Mouse (Mus musculus) forebrain, embryonic 12.5 days (tissue): Measurements from ENCODE around the gene Man2b2. TPM values are rescaled to one million over a fixed set of nuclear protein-coding genes. Genes with fewer than 3 reads are reported as not detected.
A peak's percentile ranks its signal among the peaks of the same experiment; 100 is the strongest.

Experiments
- ATAC-seq: fragments of 200-750 bp; cut with Nextera tagmentation; 2 replicates; pipeline ENCODE4 v1.8.0; 2017; ENCODE audit warnings: moderate TSS enrichment; ENCODE audit not compliant: low FRiP score
- H3K27ac ChIP-seq: fragments of 300-500 bp; sonication (generic); 2 replicates; pipeline ENCODE4 v1.5.1; 2016; ENCODE audit warnings: mild to moderate bottlenecking
- H3K27me3 ChIP-seq: fragments of 300-500 bp; sonication (generic); 2 replicates; pipeline ENCODE4 v1.6.1; 2016; ENCODE audit warnings: mild to moderate bottlenecking
- H3K36me3 ChIP-seq: fragments of 300-500 bp; sonication (generic); replicated peaks from 2 replicates; pipeline ENCODE4 v1.6.1; 2016; ENCODE audit warnings: mild to moderate bottlenecking
- H3K4me1 ChIP-seq: fragments of 300-500 bp; sonication (generic); 2 replicates; pipeline ENCODE4 v1.6.1; 2016
- H3K4me2 ChIP-seq: fragments of 300-500 bp; sonication (generic); 2 replicates; pipeline ENCODE4 v1.6.1; 2016; ENCODE audit warnings: mild to moderate bottlenecking, moderate library complexity
- H3K4me3 ChIP-seq: fragments of 300-500 bp; sonication (generic); replicated peaks from 2 replicates; pipeline ENCODE4 v1.5.1; 2016; ENCODE audit warnings: mild to moderate bottlenecking
- H3K9ac ChIP-seq: fragments of 300-500 bp; sonication (generic); 2 replicates; pipeline ENCODE4 v1.6.1; 2016; ENCODE audit warnings: mild to moderate bottlenecking
- H3K9me3 ChIP-seq: fragments of 300-500 bp; sonication (generic); 2 replicates; pipeline ENCODE4 v1.6.1; 2016
- WGBS: fragments of 180-500 bp; shearing (Covaris S2); methylation state at CpG from one replicate; pipeline ENCODE4 v1.1.7; 2016; 5-methylcytosine and 5-hydroxymethylcytosine counted together
- polyA plus RNA-seq: library from polyadenylated mRNA; unstranded; fragments of >200 nt; fragmentation: Nextera tagmentation; extraction: Ambion mirVana; gene quantifications from 2 replicates; pipeline ENCODE4 v1.2.1, GENCODE M21; 2016

The Man2b2 gene
- polyA plus RNA-seq, 1 experiment from 2014 or later: 9.5 TPM

DNA sequence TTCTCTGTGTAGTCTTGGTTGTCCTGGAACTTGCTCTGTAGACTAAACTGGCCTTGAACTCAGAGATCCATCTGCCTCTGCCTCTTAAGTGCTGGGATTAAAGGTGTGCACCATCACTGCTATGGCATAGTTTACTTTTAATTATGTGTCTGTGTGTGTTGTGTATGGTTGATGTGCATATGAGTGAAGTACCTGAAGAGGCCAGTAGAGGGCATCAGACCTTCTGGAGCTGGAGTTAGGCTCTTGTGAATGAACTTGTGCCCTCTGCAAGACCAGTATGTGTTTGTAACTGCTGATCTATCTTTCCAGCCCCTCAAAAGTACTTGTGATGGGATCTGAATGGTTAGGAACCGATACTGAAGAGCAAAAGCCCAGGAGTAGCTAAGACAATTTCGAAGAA lies 30.6 kb upstream of the Man2b2 start:
- Histone ChIP-seq H3K4me3 (no peak overlapping the region), H3K27me3 (peaks cover 35% of the 10 kb centered on the region), H3K4me2 (no peak overlapping the region), H3K4me1 (no peaks in the 10 kb centered on the region), H3K9ac (no peak overlapping the region), H3K9me3 (peaks cover 3% of the 10 kb centered on the region; the same call in 1 of the 2 replicates), H3K36me3 (no peaks in the 10 kb centered on the region), H3K27ac (no peak overlapping the region)
- 92% methylated on average over 2 of the region's 2 CpGs for WGBS
- ATAC-seq: no peak

DNA sequence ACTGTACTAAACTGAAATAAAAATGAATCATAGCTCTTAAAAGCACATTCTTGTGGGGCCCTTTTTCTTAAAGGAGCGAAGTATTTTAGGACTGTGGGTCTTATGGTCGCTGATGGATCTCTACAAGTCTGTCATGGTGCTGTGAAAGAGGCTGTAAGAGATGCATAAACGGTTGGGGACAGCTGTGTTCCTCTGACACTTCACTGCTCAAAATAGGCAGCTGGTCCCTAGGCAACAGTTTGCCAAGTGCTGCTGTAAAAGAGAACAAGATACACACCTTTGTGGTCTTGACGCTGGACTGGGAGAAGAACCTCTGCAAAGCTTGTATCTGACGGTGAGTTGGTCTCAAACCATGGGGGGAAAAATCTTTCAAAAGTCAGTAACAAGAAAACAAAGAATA lies 27.1 kb upstream of the Man2b2 start:
- no peaks in the 10 kb centered on the region for H3K36me3 ChIP-seq
- no peaks in the 10 kb centered on the region for H3K4me1 ChIP-seq
- H3K9me3 ChIP-seq: peaks cover 3% of the 10 kb centered on the region; the same call in 1 of the 2 replicates
- 77% methylated on average over 5 of the region's 5 CpGs for WGBS
- peaks cover 11% of the 10 kb centered on the region; the same call in 1 of the 2 replicates for H3K27me3 ChIP-seq
- no peak overlapping the region for H3K4me2 ChIP-seq
- no peak overlapping the region for H3K4me3 ChIP-seq
- no peak for ATAC-seq
- no peak overlapping the region for H3K27ac ChIP-seq
- H3K9ac ChIP-seq: no peak overlapping the region

DNA sequence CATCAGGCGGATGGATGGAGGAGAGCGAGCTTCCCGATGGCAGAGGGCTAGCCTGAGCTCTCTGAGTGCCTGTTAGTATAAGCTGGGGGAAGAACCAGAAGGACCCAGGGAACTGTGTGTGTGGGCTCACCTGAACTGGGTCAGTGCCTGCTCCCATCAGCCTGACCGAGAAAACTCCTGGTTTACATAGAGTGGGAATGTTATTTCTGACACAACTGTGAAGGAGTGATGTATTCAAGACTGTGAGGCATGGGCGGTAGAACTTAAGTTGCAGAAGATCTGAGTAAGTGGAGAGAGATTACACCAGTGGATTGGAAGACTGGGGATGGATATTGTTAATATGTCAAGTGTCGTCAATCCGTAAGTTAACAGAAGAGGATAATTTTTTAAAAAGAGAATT lies 26.1 kb upstream of the Man2b2 start:
- Histone ChIP-seq H3K9me3 (peaks cover 3% of the 10 kb centered on the region; the same call in 1 of the 2 replicates), H3K4me3 (no peak overlapping the region), H3K27ac (no peak overlapping the region), H3K9ac (no peak overlapping the region), H3K36me3 (no peaks in the 10 kb centered on the region), H3K27me3 (0 out of 2 replicates have a peak, but pooled peaks cover 3% of the 10 kb centered on the region), H3K4me2 (no peak overlapping the region), H3K4me1 (no peaks in the 10 kb centered on the region)
- ATAC-seq: no peak
- WGBS: 89% methylated on average over 7 of the region's 7 CpGs

DNA sequence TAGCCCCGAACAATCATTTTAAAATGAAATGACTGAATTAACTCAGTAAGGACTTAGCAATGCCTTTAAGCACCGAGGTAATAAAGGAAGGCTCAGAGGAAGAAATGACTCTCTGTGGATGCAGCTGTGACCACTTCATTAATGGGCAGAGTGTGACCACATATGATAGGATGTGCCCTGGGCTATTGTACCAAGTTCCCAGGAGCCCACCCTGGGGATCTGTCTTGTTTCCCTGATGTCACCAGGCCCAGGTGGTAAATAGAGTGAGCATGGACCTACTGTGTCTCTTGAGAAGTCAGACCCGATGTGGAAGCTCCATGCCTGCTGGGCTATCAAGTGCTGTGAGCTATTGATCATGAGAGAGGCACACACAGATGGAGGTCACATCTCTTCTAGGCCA lies 24.7 kb upstream of the Man2b2 start:
- Histone ChIP-seq H3K36me3 (no peaks in the 10 kb centered on the region), H3K4me2 (no peak overlapping the region), H3K27ac (no peak overlapping the region), H3K4me3 (no peak overlapping the region), H3K9me3 (no peaks in the 10 kb centered on the region), H3K27me3 (peaks cover 3% of the 10 kb centered on the region; the same call in 1 of the 2 replicates), H3K4me1 (no peaks in the 10 kb centered on the region), H3K9ac (no peak overlapping the region)
- 84% methylated on average over 3 of the region's 3 CpGs for WGBS
- no peak for ATAC-seq

DNA sequence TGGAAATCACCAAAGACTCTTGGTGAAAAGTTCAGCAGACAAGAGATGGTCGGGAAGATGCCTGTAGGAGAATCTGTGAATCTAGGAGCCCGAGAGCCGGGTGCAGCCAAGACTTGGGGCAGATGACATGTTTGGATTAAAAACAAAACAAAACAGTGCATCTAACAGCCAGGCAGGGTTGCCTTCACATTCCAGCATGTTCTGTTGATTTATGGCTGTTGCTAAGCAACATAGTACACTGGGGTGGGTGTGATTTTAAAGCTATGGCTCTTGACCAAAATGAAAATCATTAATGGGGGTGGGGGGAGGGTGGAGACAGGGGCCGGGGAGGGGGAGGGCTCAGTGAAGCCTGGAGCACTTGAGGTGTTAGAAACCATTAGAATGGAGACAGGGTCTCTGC lies 21.1 kb upstream of the Man2b2 start:
- 64% methylated on average over 4 of the region's 4 CpGs for WGBS
- no peak overlapping the region for H3K4me2 ChIP-seq
- H3K9ac ChIP-seq: no peak overlapping the region
- no peak for ATAC-seq
- H3K27me3 ChIP-seq: peaks cover 5% of the 10 kb centered on the region; the same call in 1 of the 2 replicates
- no peaks in the 10 kb centered on the region for H3K4me1 ChIP-seq
- no peaks in the 10 kb centered on the region for H3K9me3 ChIP-seq
- H3K27ac ChIP-seq: no peak overlapping the region
- H3K36me3 ChIP-seq: no peaks in the 10 kb centered on the region
- no peak overlapping the region for H3K4me3 ChIP-seq

DNA sequence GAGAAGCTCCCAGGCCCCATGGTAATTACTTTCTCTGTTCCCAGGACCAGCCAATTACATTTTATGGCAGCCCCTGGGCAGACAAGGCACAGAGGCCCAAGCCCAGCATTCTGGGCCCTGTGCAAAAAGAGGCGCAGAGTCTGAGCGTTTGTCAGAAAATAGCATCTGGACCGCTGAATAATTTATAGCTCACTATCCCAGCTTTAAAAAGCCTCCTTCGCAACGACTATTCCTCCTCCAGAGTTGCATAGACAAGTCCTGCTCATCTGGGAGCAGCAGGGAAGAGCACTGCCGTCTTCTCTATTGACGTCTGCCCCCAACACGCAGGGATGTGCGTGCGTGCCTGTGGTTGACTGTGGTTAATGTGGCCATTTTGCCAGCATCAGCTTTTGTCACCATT lies 14.0 kb upstream of the Man2b2 start:
- ATAC-seq: no peak
- WGBS: 88% methylated on average over 10 of the region's 10 CpGs
- H3K4me2 ChIP-seq: no peak overlapping the region
- H3K4me1 ChIP-seq: no peaks in the 10 kb centered on the region
- no peaks in the 10 kb centered on the region for H3K36me3 ChIP-seq
- no peak overlapping the region for H3K27ac ChIP-seq
- no peaks in the 10 kb centered on the region for H3K9me3 ChIP-seq
- no peak overlapping the region for H3K9ac ChIP-seq
- no peak overlapping the region for H3K4me3 ChIP-seq
- 0 out of 2 replicates have a peak, but pooled peaks cover 5% of the 10 kb centered on the region for H3K27me3 ChIP-seq

DNA sequence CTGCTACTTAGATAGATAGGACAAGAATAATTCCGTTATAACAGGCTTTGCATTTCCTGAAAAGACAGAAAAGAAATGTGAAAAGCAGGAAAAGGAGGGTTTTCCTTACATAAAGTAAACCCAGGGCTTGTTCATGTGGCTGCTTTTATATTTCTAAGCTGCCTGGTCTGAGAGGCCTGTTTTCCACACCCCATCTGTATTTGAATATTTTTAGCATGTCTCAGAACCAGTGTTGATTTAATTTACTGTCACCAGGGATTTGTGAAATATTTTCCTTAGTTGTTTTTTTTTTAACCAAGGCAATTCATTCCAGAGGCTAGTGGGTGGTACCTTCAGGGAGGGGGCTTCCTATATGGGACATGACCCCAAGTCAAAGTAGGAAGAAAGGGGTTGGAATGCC lies 11.2 kb upstream of the Man2b2 start:
- ATAC-seq: no peak
- no peaks in the 10 kb centered on the region for H3K9me3 ChIP-seq
- no peak overlapping the region for H3K9ac ChIP-seq
- WGBS: 80% methylated on average over 1 of the region's 1 CpGs
- H3K4me2 ChIP-seq: no peak overlapping the region
- no peaks in the 10 kb centered on the region for H3K4me1 ChIP-seq
- H3K4me3 ChIP-seq: no peak overlapping the region
- no peaks in the 10 kb centered on the region for H3K27me3 ChIP-seq
- H3K27ac ChIP-seq: no peak overlapping the region
- H3K36me3 ChIP-seq: no peaks in the 10 kb centered on the region

DNA sequence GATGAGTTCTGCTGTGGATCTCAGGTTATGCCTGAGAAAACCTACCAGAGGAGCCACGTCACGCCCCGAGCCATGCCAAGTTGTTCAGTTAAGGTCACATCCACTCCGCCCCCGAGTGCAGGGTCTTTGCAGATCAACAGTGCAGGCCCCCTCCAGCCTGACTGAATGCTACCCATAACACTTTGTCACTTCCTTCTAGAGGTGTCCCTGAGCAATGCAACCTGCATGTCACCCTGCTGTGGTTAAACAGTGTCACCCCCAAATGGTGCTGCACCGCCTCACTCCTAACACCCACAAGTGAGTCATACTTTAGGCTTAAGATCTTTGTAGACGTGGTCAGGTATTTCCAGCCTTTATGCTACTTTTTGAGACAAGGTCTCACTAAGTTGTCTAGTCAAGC lies 9.6 kb upstream of the Man2b2 start:
- WGBS: 86% methylated on average over 7 of the region's 7 CpGs
- H3K9ac ChIP-seq: no peak overlapping the region

DNA sequence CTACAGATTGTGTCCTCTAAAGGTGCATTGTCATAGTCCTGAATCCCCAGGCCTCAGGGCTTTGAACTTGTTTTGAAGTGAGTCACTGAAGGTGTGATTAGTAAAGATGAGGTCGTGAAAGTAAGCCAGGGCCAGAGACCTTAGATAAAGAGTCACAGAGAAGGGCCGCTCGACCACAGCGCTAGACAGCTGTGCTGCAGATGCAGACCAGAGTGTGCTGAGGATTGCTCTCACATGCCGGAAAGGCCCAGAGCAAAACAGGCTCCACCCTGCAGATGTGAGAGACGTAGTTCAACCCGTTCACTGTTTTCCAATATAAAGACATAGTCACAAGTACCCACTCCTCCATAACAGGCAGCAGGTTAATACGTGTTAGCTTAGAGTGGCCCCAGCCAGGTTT lies 9.1 kb upstream of the Man2b2 start:
- H3K36me3 ChIP-seq: no peaks in the 10 kb centered on the region
- H3K4me1 ChIP-seq: no peaks in the 10 kb centered on the region
- WGBS: 76% methylated on average over 8 of the region's 8 CpGs
- H3K27ac ChIP-seq: no peak overlapping the region
- no peak for ATAC-seq
- no peak overlapping the region for H3K9ac ChIP-seq
- no peaks in the 10 kb centered on the region for H3K27me3 ChIP-seq
- no peak overlapping the region for H3K4me3 ChIP-seq
- H3K9me3 ChIP-seq: no peaks in the 10 kb centered on the region
- no peak overlapping the region for H3K4me2 ChIP-seq

More for the DNA sequence above, 9.6 kb upstream of the Man2b2 start:
- no peak for ATAC-seq
- Histone ChIP-seq H3K4me3 (no peak overlapping the region), H3K36me3 (no peaks in the 10 kb centered on the region), H3K4me1 (no peaks in the 10 kb centered on the region), H3K9me3 (no peaks in the 10 kb centered on the region), H3K27ac (no peak overlapping the region), H3K4me2 (no peak overlapping the region), H3K27me3 (no peaks in the 10 kb centered on the region)

DNA sequence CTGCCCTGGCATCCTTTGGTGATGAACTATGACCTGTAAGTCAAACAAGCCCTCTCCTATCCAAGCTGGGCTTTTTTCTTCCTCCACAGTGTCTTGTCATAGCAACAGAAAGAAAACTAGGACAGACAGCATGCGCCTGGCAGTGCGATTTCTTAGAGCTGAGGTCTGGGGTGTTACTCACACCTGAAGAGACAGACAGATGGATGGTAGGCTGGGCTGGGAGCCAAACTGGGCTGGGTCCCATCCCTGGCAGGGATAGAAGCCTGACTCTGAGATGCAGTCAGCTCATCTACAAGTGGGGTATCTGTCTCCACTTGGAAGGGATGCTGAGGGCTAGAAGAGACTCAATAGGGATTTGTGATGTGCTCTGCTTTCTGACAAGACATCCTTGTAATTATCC lies 8.6 kb upstream of the Man2b2 start:
- no peaks in the 10 kb centered on the region for H3K4me1 ChIP-seq
- no peak for ATAC-seq
- H3K9me3 ChIP-seq: no peaks in the 10 kb centered on the region
- WGBS: 90% methylated on average over 2 of the region's 2 CpGs
- H3K27ac ChIP-seq: no peak overlapping the region
- no peak overlapping the region for H3K4me3 ChIP-seq
- no peak overlapping the region for H3K4me2 ChIP-seq
- H3K27me3 ChIP-seq: no peaks in the 10 kb centered on the region
- H3K9ac ChIP-seq: no peak overlapping the region
- no peaks in the 10 kb centered on the region for H3K36me3 ChIP-seq

DNA sequence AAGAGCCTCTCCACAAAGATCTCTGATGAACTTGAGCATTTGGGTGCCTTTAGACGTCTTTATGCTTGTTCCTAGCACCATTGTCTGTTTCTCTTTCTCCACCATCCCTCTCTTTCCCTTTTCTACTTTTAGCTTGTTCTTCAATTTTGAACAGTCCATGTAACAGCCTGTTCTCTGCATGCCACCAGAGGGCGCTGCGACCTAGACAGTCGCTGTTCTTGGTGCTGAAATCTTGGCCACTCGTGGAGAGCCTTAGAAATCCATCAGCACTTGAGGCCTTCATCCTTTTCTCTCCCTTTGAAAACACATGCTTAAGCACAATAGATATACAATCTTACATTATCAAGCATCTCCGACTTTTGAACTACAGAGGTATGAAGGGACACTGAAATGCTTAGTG lies 5.5 kb upstream of the Man2b2 start:
- Histone ChIP-seq H3K27me3 (no peaks in the 10 kb centered on the region), H3K9me3 (no peaks in the 10 kb centered on the region), H3K4me2 (no peak overlapping the region), H3K36me3 (no peaks in the 10 kb centered on the region), H3K9ac (no peak overlapping the region), H3K27ac (no peak overlapping the region), H3K4me3 (no peak overlapping the region), H3K4me1 (peaks cover 4% of the 10 kb centered on the region; the same call in 1 of the 2 replicates)
- no peak for ATAC-seq
- WGBS: 3% methylated on average over 6 of the region's 6 CpGs

DNA sequence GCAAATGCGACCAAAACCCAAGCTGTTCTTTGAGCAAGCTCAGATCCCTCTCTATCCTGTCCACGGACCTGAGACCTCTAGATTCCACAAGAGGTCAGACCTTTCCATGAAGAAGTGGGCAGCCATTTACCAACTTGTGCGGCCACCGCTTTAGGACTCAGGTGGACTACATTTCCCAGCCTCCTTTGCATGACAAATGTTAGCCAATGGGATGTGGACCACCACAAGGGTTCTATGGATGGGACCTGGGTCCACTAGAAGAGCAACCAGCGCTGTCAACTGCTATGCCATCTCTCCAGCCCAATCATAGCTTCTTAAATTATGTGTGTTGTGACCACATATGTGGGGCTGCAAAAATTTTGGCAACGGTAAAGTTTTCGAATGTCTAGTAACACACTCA lies 819 bp upstream of the Man2b2 start:
- Histone ChIP-seq H3K27ac (no peak overlapping the region), H3K9ac (no peak overlapping the region), H3K4me1 (peaks cover 14% of the 10 kb centered on the region), H3K27me3 (no peaks in the 10 kb centered on the region), H3K9me3 (no peaks in the 10 kb centered on the region), H3K4me3 (no peak overlapping the region), H3K4me2 (peak overlapping the region; percentile 71; the same call in 1 of the 2 replicates), H3K36me3 (peaks cover 3% of the 10 kb centered on the region; the same call in 1 of the 2 replicates)
- no peak for ATAC-seq
- WGBS: 68% methylated on average over 7 of the region's 7 CpGs

DNA sequence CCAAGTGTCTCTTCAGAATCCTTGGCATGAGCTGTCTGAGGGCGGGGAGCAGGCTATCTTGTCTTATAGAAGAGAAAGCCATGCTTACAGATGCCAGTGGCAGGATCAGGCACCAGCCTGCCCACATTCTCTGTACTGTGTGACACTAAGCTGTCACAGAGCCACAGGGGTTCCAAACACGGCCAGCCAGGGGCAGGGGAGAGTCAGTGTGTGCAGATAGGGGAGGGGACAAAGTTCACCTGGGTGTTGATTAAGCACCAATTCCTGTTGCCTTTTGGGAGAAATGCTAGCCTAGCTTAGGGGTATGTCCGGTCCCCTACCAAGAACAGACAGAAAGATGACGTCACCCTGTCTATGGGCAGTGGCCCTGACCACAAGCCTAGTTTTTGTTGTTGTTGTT lies 1.4 kb downstream of the Man2b2 start:
- Histone ChIP-seq H3K4me1 (peaks cover 14% of the 10 kb centered on the region), H3K36me3 (peaks cover 8% of the 10 kb centered on the region; the same call in 1 of the 2 replicates), H3K4me3 (no peak overlapping the region), H3K27ac (no peak overlapping the region), H3K9ac (no peak overlapping the region), H3K4me2 (no peak overlapping the region), H3K27me3 (no peaks in the 10 kb centered on the region), H3K9me3 (no peaks in the 10 kb centered on the region)
- ATAC-seq: no peak
- 82% methylated on average over 4 of the region's 4 CpGs for whole genome bisulfite sequencing
